Mouse (Mus musculus) hindbrain, embryonic 12.5 days (tissue): ENCODE measurements around the gene Rprd1b. TPM values are rescaled to one million over a fixed set of nuclear protein-coding genes. Genes with fewer than 3 reads are reported as not detected.

Experiments
- ATAC-seq: fragments of 200-750 bp; cut with Nextera tagmentation; 2 replicates; pipeline ENCODE4 v1.8.0; 2017; ENCODE audit warnings: moderate TSS enrichment; ENCODE audit not compliant: low FRiP score
- H3K27ac ChIP-seq: fragments of 300-500 bp; sonication (generic); 2 replicates; pipeline ENCODE4 v1.5.1; 2016; ENCODE audit warnings: mild to moderate bottlenecking
- H3K27me3 ChIP-seq: fragments of 300-500 bp; sonication (generic); 2 replicates; pipeline ENCODE4 v1.6.1; 2016; ENCODE audit warnings: mild to moderate bottlenecking
- H3K36me3 ChIP-seq: fragments of 300-500 bp; sonication (generic); 2 replicates; pipeline ENCODE4 v1.6.1; 2016; ENCODE audit warnings: mild to moderate bottlenecking
- H3K4me1 ChIP-seq: fragments of 300-500 bp; sonication (generic); 2 replicates; pipeline ENCODE4 v1.6.1; 2016
- H3K4me2 ChIP-seq: fragments of 300-500 bp; sonication (generic); replicated peaks from 2 replicates; pipeline ENCODE4 v1.6.1; 2016; ENCODE audit warnings: mild to moderate bottlenecking
- H3K4me3 ChIP-seq: fragments of 300-500 bp; sonication (generic); 2 replicates; pipeline ENCODE4 v1.5.1; 2016; ENCODE audit warnings: mild to moderate bottlenecking
- H3K9ac ChIP-seq: fragments of 300-500 bp; sonication (generic); 2 replicates; pipeline ENCODE4 v1.6.1; 2016; ENCODE audit warnings: mild to moderate bottlenecking, moderate library complexity
- H3K9me3 ChIP-seq: fragments of 300-500 bp; sonication (generic); replicated peaks from 2 replicates; pipeline ENCODE4 v1.6.1; 2016; ENCODE audit warnings: mild to moderate bottlenecking
- WGBS: fragments of 180-500 bp; shearing (Covaris S2); methylation state at CpG from one replicate; pipeline ENCODE4 v1.1.7; 2016; 5-methylcytosine and 5-hydroxymethylcytosine counted together
- polyA plus RNA-seq: library from polyadenylated mRNA; unstranded; fragments of >200 nt; fragmentation: Nextera tagmentation; extraction: Ambion mirVana; gene quantifications from 2 replicates; pipeline ENCODE4 v1.2.1, GENCODE M21; 2016

Gene Rprd1b
- polyA plus RNA-seq, 1 experiment from 2014 or later, result 46.2 TPM

DNA sequence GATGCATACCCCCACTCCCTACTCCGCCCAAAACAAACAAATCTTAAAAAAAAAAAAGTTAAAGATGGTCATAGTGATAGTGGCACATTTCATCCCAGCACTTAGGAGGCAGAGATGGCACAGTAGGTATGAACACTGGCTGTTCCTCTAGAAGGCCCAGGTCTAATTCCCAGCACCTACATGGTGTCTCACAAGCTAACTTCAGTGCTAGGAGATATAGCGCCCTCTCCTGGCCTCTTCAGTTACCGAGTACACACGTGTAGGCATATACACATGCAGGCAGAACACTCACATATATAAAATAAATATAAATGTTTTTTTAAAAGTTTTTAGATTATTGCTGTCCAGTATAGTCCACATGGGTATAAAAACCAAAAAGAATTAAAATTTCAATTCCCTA, 22.7 kb upstream of the Rprd1b start:
- Histone ChIP-seq H3K9ac (no peak overlapping the region), H3K4me1 (no peaks in the 10 kb centered on the region), H3K9me3 (no peaks in the 10 kb centered on the region), H3K27me3 (no peaks in the 10 kb centered on the region), H3K36me3 (peaks cover 26% of the 10 kb centered on the region), H3K27ac (no peak overlapping the region), H3K4me2 (no peak overlapping the region), H3K4me3 (no peak overlapping the region)
- ATAC-seq, result no peak
- 93% methylated on average over 4 of the region's 4 CpGs for whole genome bisulfite sequencing

DNA sequence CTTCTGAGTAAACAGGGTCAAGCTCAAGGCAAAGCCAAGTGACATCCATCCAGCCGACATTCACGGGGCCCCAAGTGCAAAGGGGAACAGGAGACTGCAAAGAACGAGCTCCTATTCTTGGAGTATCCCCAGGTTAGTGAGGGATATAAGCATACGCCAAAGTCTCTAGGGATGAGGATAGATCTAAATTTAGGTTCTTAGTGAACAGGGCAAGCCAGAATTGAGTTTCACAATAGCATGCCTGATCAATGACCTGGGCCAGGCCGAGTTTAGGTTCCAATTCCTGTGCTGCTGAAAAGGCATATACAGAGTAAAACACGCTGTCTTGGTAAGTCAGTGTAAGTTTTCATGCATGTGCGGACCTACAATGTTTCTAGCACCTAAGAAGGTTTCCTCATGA, 18.9 kb upstream of the Rprd1b start:
- Histone ChIP-seq H3K9ac (no peak overlapping the region), H3K27me3 (no peaks in the 10 kb centered on the region), H3K4me2 (no peak overlapping the region), H3K4me1 (no peaks in the 10 kb centered on the region), H3K9me3 (no peaks in the 10 kb centered on the region), H3K36me3 (peaks cover 26% of the 10 kb centered on the region), H3K27ac (no peak overlapping the region), H3K4me3 (no peak overlapping the region)
- ATAC-seq, result no peak
- WGBS, result 92% methylated on average over 7 of the region's 7 CpGs

DNA sequence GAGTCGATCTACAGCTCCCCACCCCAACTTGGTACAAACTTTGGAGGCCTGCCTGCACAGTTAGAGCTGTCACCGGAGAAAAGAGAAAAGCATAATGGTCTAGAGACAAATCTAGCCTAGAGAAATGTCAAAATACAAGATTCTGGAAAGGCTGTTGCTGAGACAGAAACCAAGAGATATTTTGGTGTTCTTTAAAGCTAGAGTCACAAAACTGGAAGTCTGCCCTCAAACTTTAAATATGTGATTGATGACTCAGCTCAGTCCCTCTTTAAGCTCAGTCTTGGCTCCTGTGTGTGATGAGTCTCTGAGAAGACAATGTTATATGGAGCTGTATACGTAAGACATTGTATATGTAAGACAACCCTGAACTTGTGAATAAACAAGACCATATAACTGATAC, 15.7 kb upstream of the Rprd1b start:
- WGBS, result 96% methylated on average over 3 of the region's 3 CpGs
- ATAC-seq, result no peak
- no peaks in the 10 kb centered on the region for H3K9me3 ChIP-seq
- no peaks in the 10 kb centered on the region for H3K27me3 ChIP-seq
- no peak overlapping the region for H3K9ac ChIP-seq
- no peak overlapping the region for H3K27ac ChIP-seq
- no peaks in the 10 kb centered on the region for H3K4me1 ChIP-seq
- H3K4me3 ChIP-seq, result no peak overlapping the region
- H3K36me3 ChIP-seq, result peaks cover 17% of the 10 kb centered on the region
- H3K4me2 ChIP-seq, result no peak overlapping the region

DNA sequence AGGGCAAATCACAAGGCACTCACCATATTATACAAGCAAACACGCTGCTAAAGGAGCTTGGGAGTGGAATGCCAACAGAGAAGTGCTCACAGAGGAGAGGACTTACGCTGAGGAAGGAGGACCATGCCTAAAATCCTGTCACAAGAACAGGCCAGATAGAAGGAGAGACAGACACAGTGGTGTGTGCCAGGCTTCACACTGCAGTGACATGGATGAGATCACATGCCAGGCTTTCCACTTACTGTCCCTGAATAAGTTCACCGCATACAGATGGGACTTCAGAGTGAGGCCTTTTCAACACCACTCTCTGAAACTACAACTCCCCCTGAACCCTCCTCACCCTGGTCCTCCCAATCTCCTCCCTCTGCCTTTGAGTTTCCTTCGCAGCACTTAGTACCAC, 11.0 kb upstream of the Rprd1b start:
- Histone ChIP-seq H3K4me3 (no peak overlapping the region), H3K27me3 (no peaks in the 10 kb centered on the region), H3K9me3 (no peaks in the 10 kb centered on the region), H3K4me2 (no peak overlapping the region), H3K4me1 (no peaks in the 10 kb centered on the region), H3K27ac (no peak overlapping the region), H3K36me3 (no peaks in the 10 kb centered on the region), H3K9ac (no peak overlapping the region)
- no peak for ATAC-seq
- 85% methylated on average over 4 of the region's 4 CpGs for WGBS

GRCm38 (mm10) chr2:158027855-158028353, 393 bp upstream of the Rprd1b start:
- Histone ChIP-seq H3K27me3 (no peaks in the 10 kb centered on the region), H3K27ac (peak overlapping the region; percentile 86), H3K4me1 (peaks cover 29% of the 10 kb centered on the region), H3K9me3 (no peaks in the 10 kb centered on the region), H3K36me3 (no peaks in the 10 kb centered on the region), H3K9ac (peak overlapping the region; percentile 95), H3K4me2 (peak overlapping the region; percentile 87), H3K4me3 (peak overlapping the region; percentile 91)
- ATAC-seq, result no peak; the same call in none of the 2 replicates
- WGBS, result 2% methylated on average over 16 of the region's 16 CpGs

DNA sequence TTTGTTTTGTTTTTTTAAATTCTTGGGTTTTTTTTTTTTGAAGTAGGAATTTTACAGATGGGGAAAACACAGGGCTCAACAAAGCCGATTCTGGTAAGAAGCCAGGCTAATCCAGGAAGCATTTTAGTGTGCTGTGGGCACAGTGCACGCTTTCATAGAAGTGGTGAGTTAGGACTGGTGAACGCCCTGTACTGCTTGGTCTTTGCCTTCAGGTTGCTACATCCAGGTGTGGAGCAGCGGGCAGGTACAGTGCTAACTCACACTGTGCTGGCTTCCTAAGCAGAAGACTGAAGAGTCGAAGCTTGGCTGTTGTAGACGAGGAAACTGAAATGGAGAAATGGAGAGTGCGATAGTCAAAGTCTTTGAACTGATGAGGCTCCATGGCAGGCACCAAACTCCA, 1.7 kb downstream of the Rprd1b start:
- Histone ChIP-seq H3K4me1 (peaks cover 29% of the 10 kb centered on the region), H3K4me2 (peak overlapping the region; percentile 87), H3K9me3 (no peaks in the 10 kb centered on the region), H3K36me3 (no peaks in the 10 kb centered on the region), H3K4me3 (peak overlapping the region; percentile 91), H3K9ac (peak overlapping the region; percentile 53), H3K27ac (no peak overlapping the region), H3K27me3 (no peaks in the 10 kb centered on the region)
- WGBS, result 90% methylated on average over 7 of the region's 7 CpGs
- no peak for ATAC-seq

- H3K4me1 ChIP-seq, result peaks cover 6% of the 10 kb centered on the region
- ATAC-seq, result no peak
- 96% methylated on average over 2 of the region's 2 CpGs for WGBS
- no peaks in the 10 kb centered on the region for H3K27me3 ChIP-seq
- peaks cover 25% of the 10 kb centered on the region for H3K36me3 ChIP-seq
- H3K4me3 ChIP-seq, result no peak overlapping the region
- no peaks in the 10 kb centered on the region for H3K9me3 ChIP-seq
- no peak overlapping the region for H3K9ac ChIP-seq
- no peak overlapping the region for H3K4me2 ChIP-seq
- H3K27ac ChIP-seq, result no peak overlapping the region
Observed at GRCm38 (mm10) chr2:158035813-158036212, 7.5 kb downstream of the Rprd1b start.

DNA sequence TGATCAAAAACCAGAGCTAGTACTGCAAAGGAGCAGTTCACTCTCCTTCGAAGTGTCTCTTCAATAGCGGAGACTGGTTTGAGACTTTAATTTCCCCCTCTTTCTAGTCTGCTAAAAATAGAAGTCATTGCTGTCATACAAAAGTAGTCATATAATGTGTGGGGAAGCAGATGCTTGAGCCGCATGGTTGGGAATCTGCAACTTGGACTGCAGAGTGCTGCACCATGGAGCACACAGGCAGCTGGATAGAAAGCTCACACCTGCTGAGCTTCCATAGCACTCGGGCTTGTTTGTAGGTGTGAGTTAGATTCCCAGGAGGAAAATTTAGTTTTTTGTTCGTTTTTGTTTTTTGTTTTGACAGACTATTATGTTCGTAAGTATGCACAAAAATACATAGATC, 8.1 kb downstream of the Rprd1b start:
- Histone ChIP-seq H3K9ac (no peak overlapping the region), H3K4me2 (no peak overlapping the region), H3K4me3 (no peak overlapping the region), H3K9me3 (no peaks in the 10 kb centered on the region), H3K27ac (no peak overlapping the region), H3K36me3 (peaks cover 25% of the 10 kb centered on the region), H3K27me3 (no peaks in the 10 kb centered on the region), H3K4me1 (no peaks in the 10 kb centered on the region)
- no peak for ATAC-seq
- 94% methylated on average over 6 of the region's 6 CpGs for whole genome bisulfite sequencing

DNA sequence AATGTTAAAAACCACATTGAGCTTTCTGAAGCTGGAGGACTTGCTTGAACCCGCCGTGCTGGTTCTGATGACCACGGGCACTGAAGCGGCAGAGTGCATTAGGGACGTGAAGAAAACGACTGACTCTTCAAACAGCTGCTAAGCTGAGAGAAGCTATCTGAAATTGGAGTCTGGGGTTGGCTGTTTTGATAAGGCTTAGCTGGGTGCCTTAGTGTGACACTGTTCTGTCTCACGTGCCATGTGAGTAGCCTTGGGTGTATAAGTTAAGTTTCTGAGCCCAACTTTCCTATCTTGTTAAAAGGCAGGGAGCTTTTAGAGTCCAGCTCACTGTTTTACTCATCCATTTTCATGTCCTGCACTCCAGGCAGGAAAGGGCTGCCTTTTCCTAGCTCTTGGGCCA, 8.7 kb downstream of the Rprd1b start:
- H3K9me3 ChIP-seq, result no peaks in the 10 kb centered on the region
- 85% methylated on average over 7 of the region's 7 CpGs for WGBS
- H3K4me3 ChIP-seq, result no peak overlapping the region
- peaks cover 25% of the 10 kb centered on the region for H3K36me3 ChIP-seq
- no peak overlapping the region for H3K9ac ChIP-seq
- no peaks in the 10 kb centered on the region for H3K27me3 ChIP-seq
- H3K4me2 ChIP-seq, result no peak overlapping the region
- no peak overlapping the region for H3K27ac ChIP-seq
- no peaks in the 10 kb centered on the region for H3K4me1 ChIP-seq
- no peak for ATAC-seq

GRCm38 (mm10) chr2:158037571-158037970, 9.3 kb downstream of the Rprd1b start:
- Histone ChIP-seq H3K9me3 (no peaks in the 10 kb centered on the region), H3K36me3 (peaks cover 25% of the 10 kb centered on the region), H3K9ac (no peak overlapping the region), H3K4me2 (no peak overlapping the region), H3K4me3 (no peak overlapping the region), H3K4me1 (no peaks in the 10 kb centered on the region), H3K27ac (no peak overlapping the region), H3K27me3 (no peaks in the 10 kb centered on the region)
- WGBS, result 96% methylated on average over 1 of the region's 1 CpGs
- ATAC-seq, result no peak

GRCm38 (mm10) chr2:158039662-158040061, 11.4 kb downstream of the Rprd1b start:
- Histone ChIP-seq H3K36me3 (peaks cover 42% of the 10 kb centered on the region), H3K9ac (no peak overlapping the region), H3K4me3 (no peak overlapping the region), H3K27me3 (no peaks in the 10 kb centered on the region), H3K4me2 (no peak overlapping the region), H3K27ac (no peak overlapping the region), H3K4me1 (no peaks in the 10 kb centered on the region), H3K9me3 (no peaks in the 10 kb centered on the region)
- 76% methylated on average over 1 of the region's 1 CpGs for WGBS
- no peak for ATAC-seq

DNA sequence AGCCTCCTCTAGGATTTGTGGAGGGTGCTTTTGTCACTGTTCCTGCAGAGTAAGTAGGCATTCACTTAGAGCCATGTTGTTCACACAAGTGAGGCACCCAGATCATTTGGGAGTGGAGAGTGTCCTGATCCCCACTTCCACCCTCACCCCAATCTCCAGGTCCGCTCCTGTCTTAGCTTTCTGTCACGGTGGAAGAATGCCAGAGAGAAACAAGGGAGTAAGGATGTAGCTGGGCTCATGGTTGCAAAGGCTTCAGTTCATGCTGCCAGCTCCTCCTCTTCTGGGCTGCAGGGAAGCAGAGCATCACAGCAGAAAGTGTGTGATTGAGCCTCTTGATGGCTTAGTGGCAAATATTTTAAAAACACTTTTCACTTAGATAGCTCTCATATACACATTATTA, 12.1 kb downstream of the Rprd1b start:
- WGBS, result 80% methylated on average over 2 of the region's 2 CpGs
- H3K27me3 ChIP-seq, result no peaks in the 10 kb centered on the region
- H3K4me3 ChIP-seq, result no peak overlapping the region
- no peak overlapping the region for H3K27ac ChIP-seq
- no peak overlapping the region for H3K4me2 ChIP-seq
- H3K4me1 ChIP-seq, result no peaks in the 10 kb centered on the region
- no peak overlapping the region for H3K9ac ChIP-seq
- peaks cover 47% of the 10 kb centered on the region for H3K36me3 ChIP-seq
- no peaks in the 10 kb centered on the region for H3K9me3 ChIP-seq
- no peak for ATAC-seq

- no peak overlapping the region for H3K4me3 ChIP-seq
- H3K9ac ChIP-seq, result no peak overlapping the region
- H3K27me3 ChIP-seq, result no peaks in the 10 kb centered on the region
- no peaks in the 10 kb centered on the region for H3K4me1 ChIP-seq
- H3K4me2 ChIP-seq, result no peak overlapping the region
- no peak overlapping the region for H3K27ac ChIP-seq
- H3K36me3 ChIP-seq, result peaks cover 49% of the 10 kb centered on the region
- 92% methylated on average over 8 of the region's 8 CpGs for WGBS
- ATAC-seq, result no peak
- H3K9me3 ChIP-seq, result no peaks in the 10 kb centered on the region
Observed at GRCm38 (mm10) chr2:158043504-158043903, 15.2 kb downstream of the Rprd1b start.
